23 mouse cellular contexts compared by ENCODE assay signal in the genomic region with DNA sequence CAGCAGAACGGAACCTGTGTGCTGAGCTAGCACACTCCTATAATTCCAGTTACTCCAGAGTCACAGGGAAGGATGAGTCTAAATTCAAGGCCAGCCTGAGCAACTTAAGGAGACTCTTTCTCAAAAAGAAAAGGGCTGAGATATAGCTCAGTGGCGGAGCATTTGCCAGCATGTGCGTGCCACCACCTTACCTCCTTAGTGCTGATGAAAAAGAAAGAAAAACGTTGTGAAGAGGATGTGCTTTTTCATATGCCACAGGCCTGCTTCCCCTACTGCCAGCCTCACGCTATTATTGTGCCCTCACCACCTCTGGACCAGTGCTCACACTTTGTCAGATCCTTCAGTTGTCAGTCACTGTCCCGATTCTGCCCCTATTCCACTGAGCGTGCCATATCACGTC. TPM values are rescaled to one million over a fixed set of nuclear protein-coding genes. Genes with fewer than 3 reads are reported as not detected.
DNase-seq lines count a peak whose midpoint lies in the region; ATAC-seq and TF ChIP-seq lines count a peak whose summit lies in the region.
"Had no signal": no experiment of that assay in that cellular context is flagged by ENCODE, and none has a peak within 500 bp of the region (broad histone marks: within the 10 kb centered on the region; RNA-seq: fewer than 3 reads in every experiment).

No protein-coding gene starts in this region.

- H3K9ac ChIP-seq in midbrain, embryonic 11.5 days (ENCODE audit: low read length), result no peak overlapping the region
- H3K9ac ChIP-seq in midbrain, embryonic 15.5 days, result no peak overlapping the region
- H3K9ac ChIP-seq in hindbrain, postnatal 0 days (replicated peaks; ENCODE audit: low read length), result no peak overlapping the region
- H3K9ac ChIP-seq: heart, embryonic 13.5 days; hindbrain, embryonic 14.5 days; limb, embryonic 15.5 days; midbrain, embryonic 12.5 days; neural tube, embryonic 15.5 days had no signal

- TF ChIP-seq CTCF in gastrocnemius, adult 2 months (IDR thresholded peaks at IDR 0.05), result no peak
- TF ChIP-seq CTCF in bone marrow, adult 2 months (IDR thresholded peaks at IDR 0.05; ENCODE audit: control insufficient read depth, insufficient read depth, low read length), result no peak
- no peak for TF ChIP-seq CTCF in hindbrain, postnatal 0 days (IDR thresholded peaks at IDR 0.05; ENCODE audit: low read depth)

- H3K4me1 ChIP-seq in midbrain, embryonic 11.5 days (ENCODE audit: control insufficient read depth, insufficient read depth, low read length), result peaks cover 18% of the 10 kb centered on the region; the same call in 1 of the 2 replicates
- H3K4me1 ChIP-seq in midbrain, embryonic 15.5 days, result peaks cover 18% of the 10 kb centered on the region
- H3K4me1 ChIP-seq in bone marrow, adult 2 months (ENCODE audit: control insufficient read depth, insufficient read depth, low read length), result peaks cover 8% of the 10 kb centered on the region
- H3K4me1 ChIP-seq in hindbrain, postnatal 0 days (ENCODE audit: insufficient read depth, low read length), result peaks cover 15% of the 10 kb centered on the region

- no peaks in the 10 kb centered on the region for H3K27me3 ChIP-seq in midbrain, embryonic 11.5 days (ENCODE audit: control insufficient read depth, insufficient read depth, low read length)
- H3K27me3 ChIP-seq in midbrain, embryonic 15.5 days (replicated peaks), result no peaks in the 10 kb centered on the region
- H3K27me3 ChIP-seq in hindbrain, postnatal 0 days (ENCODE audit: insufficient read depth, low read length), result no peaks in the 10 kb centered on the region
- H3K27me3 ChIP-seq: heart, embryonic 13.5 days; limb, embryonic 15.5 days; neural tube, embryonic 15.5 days had no signal

- H3K9me3 ChIP-seq in midbrain, embryonic 11.5 days (ENCODE audit: control insufficient read depth, low read length), result no peaks in the 10 kb centered on the region
- no peaks in the 10 kb centered on the region for H3K9me3 ChIP-seq in midbrain, embryonic 15.5 days
- H3K9me3 ChIP-seq in hindbrain, postnatal 0 days (ENCODE audit: low read length), result no peaks in the 10 kb centered on the region
- H3K9me3 ChIP-seq: heart, embryonic 13.5 days; limb, embryonic 10.5 days; limb, embryonic 15.5 days; midbrain, embryonic 12.5 days; neural tube, embryonic 15.5 days had no signal

- TF ChIP-seq POLR2A in bone marrow, adult 2 months (IDR thresholded peaks at IDR 0.05; ENCODE audit: borderline replicate concordance, control insufficient read depth, low read depth, low read length), result no peak

- WGBS in midbrain, embryonic 11.5 days, result 81% methylated on average over 8 of the region's 8 CpGs
- WGBS in midbrain, embryonic 15.5 days, result 87% methylated on average over 8 of the region's 8 CpGs
- 40% methylated on average over 8 of the region's 8 CpGs for WGBS in bone marrow, adult 2 months
- WGBS in hindbrain, postnatal 0 days, result 73% methylated on average over 8 of the region's 8 CpGs

- no peak for ATAC-seq in midbrain, embryonic 11.5 days (ENCODE audit: low FRiP score)
- ATAC-seq in midbrain, embryonic 15.5 days (replicated peaks), result no peak
- no peak for ATAC-seq in hindbrain, postnatal 0 days
- ATAC-seq: intestine, embryonic 16.5 days had no signal

- H3K4me2 ChIP-seq in midbrain, embryonic 11.5 days, result no peak overlapping the region
- no peak overlapping the region for H3K4me2 ChIP-seq in midbrain, embryonic 15.5 days
- H3K4me2 ChIP-seq in hindbrain, postnatal 0 days (ENCODE audit: low read depth, low read length), result no peak overlapping the region
- H3K4me2 ChIP-seq: heart, embryonic 13.5 days; hindbrain, embryonic 14.5 days; limb, embryonic 15.5 days; midbrain, embryonic 12.5 days; neural tube, embryonic 15.5 days had no signal

- peak overlapping the region; percentile 64 for H3K4me3 ChIP-seq in gastrocnemius, adult 2 months
- no peak overlapping the region for H3K4me3 ChIP-seq in midbrain, embryonic 11.5 days (ENCODE audit: low read depth, low read length)
- no peak overlapping the region for H3K4me3 ChIP-seq in midbrain, embryonic 15.5 days
- no peak overlapping the region for H3K4me3 ChIP-seq in bone marrow, adult 2 months (replicated peaks; ENCODE audit: control insufficient read depth, low read depth, low read length)
- H3K4me3 ChIP-seq in hindbrain, postnatal 0 days (ENCODE audit: low read length), result no peak overlapping the region
- H3K4me3 ChIP-seq: heart, adult 2 months; heart, embryonic 13.5 days; limb, embryonic 10.5 days; limb, embryonic 15.5 days; midbrain, embryonic 12.5 days; neural tube, embryonic 15.5 days had no signal

- H3K27ac ChIP-seq in gastrocnemius, adult 2 months, result peak overlapping the region; percentile 96
- no peak overlapping the region for H3K27ac ChIP-seq in midbrain, embryonic 11.5 days (ENCODE audit: low read depth, low read length)
- no peak overlapping the region for H3K27ac ChIP-seq in midbrain, embryonic 15.5 days
- H3K27ac ChIP-seq in bone marrow, adult 2 months (ENCODE audit: control insufficient read depth, insufficient read depth, low read depth, low read length, poor library complexity), result peak overlapping the region; percentile 74
- H3K27ac ChIP-seq in hindbrain, postnatal 0 days, result no peak overlapping the region
- H3K27ac ChIP-seq: heart, adult 2 months; heart, embryonic 13.5 days; hindbrain, embryonic 14.5 days; limb, embryonic 10.5 days; limb, embryonic 15.5 days; midbrain, embryonic 12.5 days had no signal

- H3K36me3 ChIP-seq in midbrain, embryonic 11.5 days (ENCODE audit: control insufficient read depth, insufficient read depth, low read length), result no peaks in the 10 kb centered on the region
- no peaks in the 10 kb centered on the region for H3K36me3 ChIP-seq in midbrain, embryonic 15.5 days (replicated peaks)
- no peaks in the 10 kb centered on the region for H3K36me3 ChIP-seq in hindbrain, postnatal 0 days (ENCODE audit: insufficient read depth, low read length)
- H3K36me3 ChIP-seq: heart, embryonic 13.5 days; limb, embryonic 10.5 days; limb, embryonic 15.5 days; midbrain, embryonic 12.5 days; neural tube, embryonic 15.5 days had no signal

- DNase-seq in gastrocnemius, adult 2 months, result no peak
- no peak for DNase-seq in gastrocnemius, postnatal 36 days
- DNase-seq in midbrain, embryonic 11.5 days (ENCODE audit: low spot score, missing footprints), result peak; percentile 39
- peak; percentile 69 for DNase-seq in naive thymus-derived CD4-positive, alpha-beta T cell, adult 2 months (ENCODE audit: low read depth)
- DNase-seq in hindbrain, postnatal 0 days (ENCODE audit: low spot score), result no peak
- no peak for DNase-seq in frontal cortex, adult 2 months (ENCODE audit: extremely low spot score in 1 of 2, low spot score in 1 of 2)
- DNase-seq: adrenal gland, postnatal 25 days; cerebellum, adult 18-20 months; kidney, postnatal 4 days; layer of hippocampus, adult 9-11 months; lung, adult 2 months; retina, postnatal 1 day; right cerebral cortex, postnatal 14 days had no signal

- intact Hi-C loops in gastrocnemius, adult 2 months (cut with DNase I), result no loop called here
- intact Hi-C loops in gastrocnemius, postnatal 36 days (cut with DNase I), result no loop called here

RNA-seq across cellular contexts. Expression of a gene that starts 37.7 kb away (rescaled TPM):
- 100 to 1,000 TPM in 1 of 2 experiments, 10 to 100 TPM in 1; 98.6 to 100 TPM for total RNA-seq in gastrocnemius, adult 2 months (2021)
- total RNA-seq in gastrocnemius, postnatal 36 days (2021), result 10 to 100 TPM; 80.6 to 97.8 TPM
- polyA plus RNA-seq in midbrain, embryonic 11.5 days (2014; fragmentation: Nextera tagmentation; extraction: Ambion mirVana), result 30.3 and 35.1 TPM in 2 replicates
- 39.3 and 40.8 TPM in 2 replicates for polyA plus RNA-seq in midbrain, embryonic 15.5 days (2015; fragmentation: Nextera tagmentation; extraction: Ambion mirVana)
- polyA plus RNA-seq in bone marrow, adult 2 months (2011; ENCODE audit: insufficient read depth, insufficient read length, low replicate concordance, missing spikeins), result 20.1 and 31.2 TPM in 2 replicates
- 67.1 and 68.5 TPM in 2 replicates for total RNA-seq in hindbrain, postnatal 0 days (2014; rRNA removed)
- polyA plus RNA-seq in hindbrain, postnatal 0 days (2015; fragmentation: Nextera tagmentation; extraction: Ambion mirVana), result 28.0 and 28.4 TPM in 2 replicates
- 33.6 and 35.3 TPM in 2 replicates for polyA plus RNA-seq in frontal cortex, adult 2 months (2012; rRNA removed)

Comparison
In these comparisons a context has a peak if more than half of its experiments do, and no peak if none do; other contexts are left out.
1. DNase-seq: peak in midbrain, embryonic 11.5 days (single experiment) and naive thymus-derived CD4-positive, alpha-beta T cell, adult 2 months (single experiment); none in gastrocnemius, adult 2 months (single experiment), gastrocnemius, postnatal 36 days (0 of 2), hindbrain, postnatal 0 days (single experiment) and frontal cortex, adult 2 months (0 of 2).
2. H3K27ac ChIP-seq: peak in gastrocnemius, adult 2 months (single experiment) and bone marrow, adult 2 months (single experiment); none in midbrain, embryonic 11.5 days (single experiment), midbrain, embryonic 15.5 days (single experiment) and hindbrain, postnatal 0 days (single experiment).